Mouse (Mus musculus) lung, embryonic 16.5 days (tissue): ENCODE results near the gene Mrpl16. TPM values are rescaled to one million over a fixed set of nuclear protein-coding genes. Genes with fewer than 3 reads are reported as not detected.

ENCODE experiments used
- ATAC-seq: fragments of 200-750 bp; cut with Nextera tagmentation; 2 replicates; pipeline ENCODE4 v1.8.0; 2017; ENCODE audit warnings: low read depth, mild to moderate bottlenecking, moderate library complexity
- H3K27ac ChIP-seq: fragments of 300-500 bp; sonication (generic); 2 replicates; pipeline ENCODE4 v1.5.1; 2014; ENCODE audit warnings: mild to moderate bottlenecking, control low read depth, low read length
- H3K27me3 ChIP-seq: fragments of 300-500 bp; sonication (generic); 2 replicates; pipeline ENCODE4 v1.6.1; 2014; ENCODE audit warnings: low read depth, low read length, mixed read lengths; ENCODE audit not compliant: control insufficient read depth, insufficient read depth
- H3K36me3 ChIP-seq: fragments of 300-500 bp; sonication (generic); 2 replicates; pipeline ENCODE4 v1.6.1; 2014; ENCODE audit warnings: low read length; ENCODE audit not compliant: control insufficient read depth, insufficient read depth
- H3K4me1 ChIP-seq: fragments of 300-500 bp; sonication (generic); replicated peaks from 2 replicates; pipeline ENCODE4 v1.6.1; 2014; ENCODE audit warnings: low read length, mixed read lengths; ENCODE audit not compliant: control insufficient read depth, insufficient read depth
- H3K4me2 ChIP-seq: fragments of 300-500 bp; sonication (generic); 2 replicates; pipeline ENCODE4 v1.6.1; 2014; ENCODE audit warnings: low read depth, low read length, control low read depth
- H3K4me3 ChIP-seq: fragments of 300-500 bp; sonication (generic); 2 replicates; pipeline ENCODE4 v1.5.1; 2014; ENCODE audit warnings: mild to moderate bottlenecking, low read length, control low read depth
- H3K9ac ChIP-seq: fragments of 300-500 bp; sonication (generic); 2 replicates; pipeline ENCODE4 v1.6.1; 2014; ENCODE audit warnings: low read length, control low read depth
- H3K9me3 ChIP-seq: fragments of 300-500 bp; sonication (generic); 2 replicates; pipeline ENCODE4 v1.6.1; 2016; ENCODE audit warnings: low read length; ENCODE audit not compliant: control insufficient read depth
- WGBS: fragments of 180-500 bp; shearing (Covaris S2); extraction: QIAGEN DNeasy Blood & Tissue Kit; methylation state at CpG from one replicate; pipeline ENCODE4 v1.1.7; 2014; 5-methylcytosine and 5-hydroxymethylcytosine counted together
- polyA plus RNA-seq: library from polyadenylated mRNA; unstranded; fragments of >200 nt; fragmentation: Nextera tagmentation; extraction: Ambion mirVana; gene quantifications from 2 replicates; pipeline ENCODE4 v1.2.1, GENCODE M21; 2015

Gene Mrpl16
- polyA plus RNA-seq, 1 experiment from 2014 or later: 40.4 TPM

DNA sequence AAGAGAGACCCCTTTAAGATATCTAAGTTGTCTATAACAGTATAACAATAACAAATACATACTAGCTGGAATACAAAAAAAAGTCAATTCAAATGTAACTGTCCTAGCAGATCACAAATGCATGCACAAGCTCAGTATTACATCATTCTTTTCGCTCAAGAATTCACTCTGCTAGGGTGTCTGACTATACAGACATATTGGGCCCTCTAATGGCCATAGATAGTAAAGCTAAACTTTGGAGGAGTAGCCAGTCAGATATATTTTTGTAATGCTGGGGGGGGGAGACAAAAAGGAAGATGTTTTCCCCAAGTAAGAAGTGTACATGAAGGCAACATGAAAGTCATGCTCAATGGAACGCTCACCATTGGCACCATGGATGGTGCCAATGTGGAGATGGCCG, 5.1 kb upstream of the Mrpl16 start:
- no peak overlapping the region for H3K4me3 ChIP-seq
- H3K4me1 ChIP-seq: no peaks in the 10 kb centered on the region
- H3K36me3 ChIP-seq: no peaks in the 10 kb centered on the region
- no peak overlapping the region for H3K9ac ChIP-seq
- ATAC-seq: no peak
- H3K27ac ChIP-seq: no peak overlapping the region
- 81% methylated on average over 3 of the region's 3 CpGs for WGBS
- H3K9me3 ChIP-seq: no peaks in the 10 kb centered on the region
- H3K4me2 ChIP-seq: no peak overlapping the region
- H3K27me3 ChIP-seq: no peaks in the 10 kb centered on the region

DNA sequence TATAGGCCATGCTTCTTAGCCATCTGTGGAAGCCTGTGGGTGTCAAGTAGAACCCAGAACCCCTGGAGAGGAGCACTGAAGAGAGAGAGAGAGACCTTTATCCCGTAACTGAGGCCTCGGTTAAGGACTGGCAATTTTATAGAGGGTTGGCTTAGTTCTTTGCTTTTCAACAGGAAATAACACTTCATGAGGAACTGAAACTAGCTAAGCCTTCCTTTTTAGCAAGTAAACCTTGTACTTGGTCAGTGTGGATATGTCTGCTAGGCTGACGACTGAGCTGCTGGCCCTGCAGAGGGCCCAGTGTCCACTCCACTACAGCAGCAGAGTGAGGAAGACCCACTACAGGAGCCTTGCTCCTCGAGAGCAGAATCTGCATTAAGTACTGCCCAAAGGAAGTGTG, 3.8 kb upstream of the Mrpl16 start:
- Histone ChIP-seq H3K4me3 (no peak overlapping the region), H3K27me3 (no peaks in the 10 kb centered on the region), H3K9ac (no peak overlapping the region), H3K9me3 (no peaks in the 10 kb centered on the region), H3K4me2 (no peak overlapping the region), H3K27ac (no peak overlapping the region), H3K4me1 (peaks cover 5% of the 10 kb centered on the region), H3K36me3 (no peaks in the 10 kb centered on the region)
- no peak for ATAC-seq
- WGBS: 58% methylated on average over 4 of the region's 4 CpGs

DNA sequence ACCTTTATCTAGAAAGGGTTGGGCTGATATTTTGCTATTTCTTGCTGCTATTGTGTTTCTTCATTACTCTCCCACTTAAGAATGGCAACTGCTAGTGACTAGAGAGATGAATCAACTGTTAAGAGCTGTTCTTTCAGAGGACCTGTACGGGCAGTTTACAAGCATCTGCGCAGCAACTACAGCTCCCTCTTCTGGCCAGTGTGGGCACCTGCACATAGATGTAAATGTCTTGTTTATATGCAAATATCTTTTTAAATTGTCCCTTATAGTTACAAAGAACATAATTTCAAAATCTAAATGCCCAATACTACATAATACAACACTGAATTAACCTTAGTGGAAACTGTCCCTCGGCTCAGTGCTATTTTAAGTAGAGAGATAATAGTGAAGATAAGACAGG, 2.0 kb upstream of the Mrpl16 start:
- H3K9ac ChIP-seq: no peak overlapping the region
- H3K27ac ChIP-seq: no peak overlapping the region
- ATAC-seq: no peak
- H3K4me3 ChIP-seq: no peak overlapping the region
- H3K4me2 ChIP-seq: no peak overlapping the region
- H3K36me3 ChIP-seq: no peaks in the 10 kb centered on the region
- H3K9me3 ChIP-seq: no peaks in the 10 kb centered on the region
- peaks cover 5% of the 10 kb centered on the region for H3K4me1 ChIP-seq
- 8% methylated on average over 3 of the region's 3 CpGs for WGBS
- no peaks in the 10 kb centered on the region for H3K27me3 ChIP-seq

DNA sequence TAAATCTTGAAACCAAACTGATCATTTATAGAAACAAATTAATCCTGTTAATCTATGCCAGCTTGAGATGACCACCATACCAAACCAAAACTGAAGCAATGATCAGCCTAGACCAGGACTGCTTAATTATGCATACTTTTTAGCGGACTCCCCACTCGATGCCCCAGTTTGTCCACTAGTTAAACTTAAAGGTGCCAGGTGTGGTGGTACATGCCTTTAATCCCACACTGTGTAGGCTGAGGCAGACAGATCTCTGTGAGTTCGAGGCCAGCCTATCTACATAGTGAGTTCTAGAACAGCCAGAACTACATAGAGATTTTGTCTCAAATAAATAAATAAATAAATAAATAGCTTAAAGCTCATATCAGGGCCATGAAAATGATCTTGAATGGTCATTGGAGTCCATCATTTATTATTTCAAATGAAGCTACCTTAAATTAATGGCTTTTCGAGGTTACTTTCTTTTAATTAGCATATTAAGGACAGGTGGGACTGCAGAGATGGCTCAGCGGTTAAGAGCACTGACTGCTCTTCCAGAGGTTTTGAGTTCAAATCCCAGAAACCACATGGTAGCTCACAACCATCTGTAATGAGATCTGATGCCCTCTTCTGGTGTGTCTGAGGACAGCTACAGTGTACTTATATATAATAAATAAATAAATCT, 802 bp upstream of the Mrpl16 start:
- WGBS: 85% methylated on average over 5 of the region's 5 CpGs
- Histone ChIP-seq H3K4me2 (peak overlapping the region; percentile 81), H3K27ac (no peak overlapping the region), H3K27me3 (no peaks in the 10 kb centered on the region), H3K4me3 (peak overlapping the region; percentile 78), H3K36me3 (peaks cover 3% of the 10 kb centered on the region), H3K4me1 (peaks cover 5% of the 10 kb centered on the region), H3K9ac (no peak overlapping the region), H3K9me3 (no peaks in the 10 kb centered on the region)
- no peak for ATAC-seq

DNA sequence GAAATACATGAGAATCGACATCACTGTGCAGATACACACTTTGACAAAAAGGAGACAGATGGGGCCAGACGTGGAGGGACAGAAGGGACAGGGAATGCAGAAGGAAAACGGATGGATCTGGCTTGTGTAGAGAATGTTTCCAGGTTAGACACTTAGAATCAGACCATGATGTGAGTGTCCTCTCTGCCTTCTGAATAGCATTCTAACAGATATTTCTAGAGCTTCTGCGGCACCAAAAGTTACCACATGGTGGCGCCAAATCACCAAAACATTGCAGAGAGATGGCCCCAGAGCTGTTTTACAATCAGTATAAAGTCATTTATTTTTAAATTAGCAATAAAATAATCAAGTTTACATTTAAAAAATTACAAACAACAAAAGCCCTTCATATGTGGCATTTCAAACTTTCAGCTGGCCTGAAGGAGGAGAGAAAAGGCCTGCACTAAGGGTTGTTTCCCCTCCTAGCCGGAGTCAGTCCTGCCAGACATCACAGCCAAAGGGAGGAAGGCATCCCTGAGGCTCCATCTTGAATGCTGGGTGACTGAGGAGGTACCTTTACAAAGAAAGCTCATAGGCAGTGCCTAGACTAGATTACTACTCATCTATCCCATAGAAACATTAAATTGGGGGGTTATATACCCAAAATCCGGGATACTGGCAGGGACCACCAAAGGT, 7.1 kb downstream of the Mrpl16 start:
- peaks cover 11% of the 10 kb centered on the region for H3K36me3 ChIP-seq
- H3K27me3 ChIP-seq: no peaks in the 10 kb centered on the region
- H3K9ac ChIP-seq: no peak overlapping the region
- H3K4me1 ChIP-seq: no peaks in the 10 kb centered on the region
- H3K4me2 ChIP-seq: no peak overlapping the region
- no peaks in the 10 kb centered on the region for H3K9me3 ChIP-seq
- H3K4me3 ChIP-seq: no peak overlapping the region
- no peak overlapping the region for H3K27ac ChIP-seq
- peak; percentile 47; the same call in 1 of the 2 replicates for ATAC-seq
- 61% methylated on average over 7 of the region's 7 CpGs for WGBS

DNA sequence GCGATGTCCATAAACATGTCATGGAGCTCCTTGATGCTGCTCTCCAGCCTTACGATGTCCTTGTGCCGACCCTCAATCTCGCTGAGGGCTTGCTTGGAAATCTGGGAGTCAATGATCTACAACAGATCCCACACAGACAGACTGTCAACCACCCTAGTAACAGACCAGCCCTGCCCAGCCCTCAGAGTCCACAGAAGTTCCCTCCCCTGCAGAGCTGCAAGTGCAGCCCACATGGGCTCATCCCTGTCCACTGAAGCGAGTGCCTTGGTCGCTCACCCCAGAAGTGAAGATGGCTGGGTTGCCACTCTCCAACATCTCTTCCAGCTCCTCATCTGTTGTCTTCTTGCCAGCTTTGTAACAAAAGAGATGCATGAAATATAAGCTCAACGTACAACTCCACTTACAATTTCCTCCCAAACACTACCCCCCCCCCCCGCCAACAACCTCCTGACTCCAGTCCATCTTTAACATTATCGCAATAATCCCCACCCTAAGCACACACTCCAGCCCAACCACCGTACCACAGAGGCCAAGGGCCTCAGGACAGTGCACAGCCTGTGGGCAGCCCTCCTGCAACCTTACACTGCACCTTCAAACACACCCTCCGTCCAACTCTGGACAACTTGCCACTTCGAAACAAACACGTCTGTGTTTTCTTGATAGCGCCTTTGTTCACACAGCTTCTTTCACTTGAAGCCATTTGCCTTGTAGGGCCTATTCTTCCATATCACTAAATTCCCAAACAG, 15.4 kb downstream of the Mrpl16 start:
- H3K9me3 ChIP-seq: no peaks in the 10 kb centered on the region
- H3K36me3 ChIP-seq: no peaks in the 10 kb centered on the region; the same call in 1 of the 2 replicates
- 91% methylated on average over 14 of the region's 14 CpGs for WGBS
- H3K4me3 ChIP-seq: no peak overlapping the region
- no peak overlapping the region for H3K9ac ChIP-seq
- no peaks in the 10 kb centered on the region for H3K27me3 ChIP-seq
- ATAC-seq: no peak
- H3K4me2 ChIP-seq: no peak overlapping the region
- H3K27ac ChIP-seq: no peak overlapping the region
- no peaks in the 10 kb centered on the region for H3K4me1 ChIP-seq

DNA sequence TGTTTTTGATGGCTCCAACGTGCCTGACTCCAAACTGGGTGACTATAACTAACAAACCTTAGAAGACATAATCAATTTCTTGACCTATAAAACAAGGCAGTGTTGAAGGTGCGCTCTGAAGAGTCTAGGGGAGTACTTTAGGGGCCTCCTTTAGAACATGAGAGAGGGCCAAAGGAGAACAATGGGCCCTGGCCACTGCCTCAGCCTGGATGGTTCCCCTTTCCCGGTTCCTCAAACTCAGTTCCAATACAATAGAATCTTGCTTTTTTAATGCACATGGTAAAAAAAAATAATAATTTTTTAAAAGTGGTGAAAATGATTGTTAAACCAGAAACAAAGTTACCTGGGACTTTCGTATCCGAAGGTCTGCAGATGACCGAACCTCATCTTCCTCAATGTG, 17.6 kb downstream of the Mrpl16 start:
- Histone ChIP-seq H3K9me3 (no peaks in the 10 kb centered on the region), H3K36me3 (no peaks in the 10 kb centered on the region; the same call in 1 of the 2 replicates), H3K4me1 (no peaks in the 10 kb centered on the region), H3K27ac (no peak overlapping the region), H3K9ac (no peak overlapping the region), H3K4me3 (no peak overlapping the region), H3K27me3 (no peaks in the 10 kb centered on the region), H3K4me2 (no peak overlapping the region)
- 89% methylated on average over 6 of the region's 6 CpGs for WGBS
- no peak for ATAC-seq

DNA sequence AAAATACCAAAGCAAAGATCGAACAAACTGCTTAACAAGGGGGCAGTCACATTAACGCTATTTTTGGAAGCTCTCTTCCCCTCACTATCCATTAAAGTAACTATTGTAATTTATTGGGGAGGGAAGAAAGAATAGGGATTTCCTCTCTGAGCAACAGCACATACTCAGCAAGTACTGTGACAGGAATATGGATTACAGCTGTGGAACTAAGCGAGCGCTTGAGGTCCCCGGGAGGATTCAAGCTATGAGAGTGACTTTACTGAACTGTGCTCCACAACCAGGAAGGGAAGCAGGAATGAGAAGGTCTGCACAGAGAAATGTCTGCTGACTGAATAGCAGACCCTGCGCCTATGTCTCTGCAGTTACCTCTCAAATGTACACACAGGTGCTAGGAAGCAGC, 18.7 kb downstream of the Mrpl16 start:
- ATAC-seq: no peak
- no peaks in the 10 kb centered on the region for H3K27me3 ChIP-seq
- H3K36me3 ChIP-seq: no peaks in the 10 kb centered on the region; the same call in 1 of the 2 replicates
- H3K4me1 ChIP-seq: no peaks in the 10 kb centered on the region
- no peak overlapping the region for H3K4me3 ChIP-seq
- no peak overlapping the region for H3K9ac ChIP-seq
- no peaks in the 10 kb centered on the region for H3K9me3 ChIP-seq
- no peak overlapping the region for H3K27ac ChIP-seq
- H3K4me2 ChIP-seq: no peak overlapping the region
- 85% methylated on average over 6 of the region's 6 CpGs for WGBS

DNA sequence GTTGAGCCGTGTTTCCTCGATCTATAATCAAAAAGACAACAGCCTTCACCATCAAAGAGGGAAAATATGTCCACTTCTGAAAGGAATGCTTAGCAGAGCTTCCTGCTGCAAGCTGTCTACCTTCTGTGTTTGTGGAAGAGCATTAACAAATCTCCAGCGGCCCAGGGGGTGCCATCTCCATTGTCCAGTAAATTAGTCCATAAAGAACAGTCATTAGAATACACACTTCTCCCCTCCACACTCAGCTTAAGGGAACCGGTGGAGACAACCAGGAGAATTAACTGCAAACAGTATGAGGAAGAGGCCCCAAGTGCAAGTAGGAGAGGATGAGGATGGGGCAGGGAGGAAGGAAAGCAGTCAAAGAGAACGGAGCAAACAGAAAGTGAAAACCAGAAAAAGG, 21.6 kb downstream of the Mrpl16 start:
- H3K4me1 ChIP-seq: no peaks in the 10 kb centered on the region
- no peaks in the 10 kb centered on the region for H3K9me3 ChIP-seq
- no peak overlapping the region for H3K27ac ChIP-seq
- no peak overlapping the region for H3K4me2 ChIP-seq
- 69% methylated on average over 5 of the region's 5 CpGs for WGBS
- H3K9ac ChIP-seq: no peak overlapping the region
- no peaks in the 10 kb centered on the region; the same call in 1 of the 2 replicates for H3K36me3 ChIP-seq
- no peaks in the 10 kb centered on the region for H3K27me3 ChIP-seq
- ATAC-seq: no peak
- no peak overlapping the region for H3K4me3 ChIP-seq
